Mouse (Mus musculus) layer of hippocampus, postnatal 14 days (tissue): Measurements from ENCODE around the gene Proser3. TPM values are rescaled to one million over a fixed set of nuclear protein-coding genes. Genes with fewer than 3 reads are reported as not detected.

Source experiments
- DNase-seq, 2 experiments: peaks; one replicate each; pipeline ENCODE4 v3.0.0; 2021 to 2022; ENCODE audit warnings: low spot score in 2 of 2, mixed read lengths in 1 of 2
- long read RNA-seq, 2 experiments: library from polyadenylated mRNA; stranded (forward); transcript quantifications; one replicate each; pipeline ENCODE4 v2.0.0; 2021
- total RNA-seq, 2 experiments: library from RNA; stranded (reverse); gene quantifications; 2 replicates each; pipeline ENCODE4 v1.2.3; 2021

Proser3 gene
- 1 to 10 TPM; 4.9 to 5.9 TPM for total RNA-seq
- long read RNA-seq, experiment 1, partial matches to known transcripts: 1 of 4 reads
- long read RNA-seq, experiment 1, other reads (novel, unspliced or antisense): 1 of 4 reads
- long read RNA-seq, experiment 2, partial matches to known transcripts: 0 of 3 reads
- long read RNA-seq, experiment 2, other reads (novel, unspliced or antisense): 2 of 3 reads

GRCm38 (mm10) chr7:30552102-30553020 lies at the start of gene Proser3, which contains the start of gene Hspb6:
Proser3 (minus strand) TSS chr7:30552299.
Hspb6 (plus strand) TSS chr7:30552178.
- DNase-seq: peak; percentile 97 to 99

- no peak for DNase-seq
Observed at GRCm38 (mm10) chr7:30600651-30601050, 48.6 kb upstream of the Proser3 start.

- DNase-seq: peak; percentile 87 to 94
Observed at GRCm38 (mm10) chr7:30599933-30600353, 47.8 kb upstream of the Proser3 start.

GRCm38 (mm10) chr7:30598786-30599185 lies 46.7 kb upstream of the Proser3 start, which contains the start of gene Zbtb32:
Zbtb32 (minus strand) TSS chr7:30598909.
- no peak for DNase-seq

- DNase-seq: no peak
Observed at GRCm38 (mm10) chr7:30596811-30597210, 44.7 kb upstream of the Proser3 start.

GRCm38 (mm10) chr7:30596093-30596492 lies 44.0 kb upstream of the Proser3 start:
- no peak for DNase-seq

GRCm38 (mm10) chr7:30594510-30595024 lies 42.5 kb upstream of the Proser3 start:
- DNase-seq: no peak

- DNase-seq: no peak
Observed at GRCm38 (mm10) chr7:30593579-30594509, 41.7 kb upstream of the Proser3 start.

- DNase-seq: no peak
Observed at GRCm38 (mm10) chr7:30592772-30593423, 40.8 kb upstream of the Proser3 start.

- no peak for DNase-seq
Observed at GRCm38 (mm10) chr7:30591605-30591951, 39.5 kb upstream of the Proser3 start.

- DNase-seq: no peak
Observed at GRCm38 (mm10) chr7:30590927-30591604, 39.0 kb upstream of the Proser3 start.

- DNase-seq: peak; percentile 85 to 91
Observed at GRCm38 (mm10) chr7:30589435-30590301, 37.6 kb upstream of the Proser3 start.

- DNase-seq: peak; percentile 95 to 97
Observed at GRCm38 (mm10) chr7:30588676-30589434, 36.8 kb upstream of the Proser3 start, which contains the start of gene Kmt2b. Kmt2b (minus strand) TSS chr7:30588726.

GRCm38 (mm10) chr7:30587842-30588667 lies 36.0 kb upstream of the Proser3 start:
- DNase-seq: peak; percentile 37 to 70

- no peak for DNase-seq
Observed at GRCm38 (mm10) chr7:30586455-30587020, 34.4 kb upstream of the Proser3 start.

GRCm38 (mm10) chr7:30585170-30585569 lies 33.1 kb upstream of the Proser3 start:
- no peak for DNase-seq

- DNase-seq: no peak
Observed at GRCm38 (mm10) chr7:30584339-30584738, 32.2 kb upstream of the Proser3 start.
